Mouse (Mus musculus): ENCODE results near the gene Xlr3a.
A peak's percentile ranks its signal among the peaks of the same experiment; 100 is the strongest.
"Not testable (repeated sequence)": the region's sequence is repeated elsewhere in the genome, so short reads cannot be mapped to it uniquely, and the experiment has no call there.

Gene Xlr3a

GRCm38 (mm10) chrX:73096941-73097508 lies at the start of gene Xlr3a:
Gene Xlr3a (minus strand): TSS chrX:73097095.
- not testable (repeated sequence) for DNase-seq (ENCODE audit: low spot score)

GRCm38 (mm10) chrX:73143218-73143618 lies 46.3 kb upstream of the Xlr3a start:
- not testable (repeated sequence) for DNase-seq (ENCODE audit: low spot score)

- DNase-seq (ENCODE audit: low spot score): not testable (repeated sequence)
Observed at GRCm38 (mm10) chrX:73122859-73123829, 26.2 kb upstream of the Xlr3a start.

GRCm38 (mm10) chrX:73116747-73117146 lies 19.9 kb upstream of the Xlr3a start, which contains the start of gene Gm14685:
Gene Gm14685 (plus strand): TSS chrX:73117047.
- DNase-seq (ENCODE audit: low spot score): not testable (repeated sequence)

GRCm38 (mm10) chrX:73082267-73083055 lies 14.4 kb downstream of the Xlr3a start, which contains the start of gene Xlr4a:
Gene Xlr4a (minus strand): TSS chrX:73082478.
- not testable (repeated sequence) for DNase-seq (ENCODE audit: low spot score)

- not testable (repeated sequence) for DNase-seq (ENCODE audit: low spot score)
Observed at GRCm38 (mm10) chrX:73066765-73067312, 30.1 kb downstream of the Xlr3a start.

- DNase-seq (ENCODE audit: low spot score): no peak
Observed at GRCm38 (mm10) chrX:73064415-73064793, 32.5 kb downstream of the Xlr3a start, which contains the start of gene Pnma3. Gene Pnma3 (plus strand): TSS chrX:73064787.

- DNase-seq (ENCODE audit: low spot score): no peak
Observed at GRCm38 (mm10) chrX:73063512-73064414, 33.1 kb downstream of the Xlr3a start.

- DNase-seq (ENCODE audit: low spot score): no peak
Observed at GRCm38 (mm10) chrX:73062323-73062722, 34.6 kb downstream of the Xlr3a start.

- no peak for DNase-seq (ENCODE audit: low spot score)
Observed at GRCm38 (mm10) chrX:73061528-73061927, 35.4 kb downstream of the Xlr3a start.

- DNase-seq (ENCODE audit: low spot score): peak; percentile 71
Observed at GRCm38 (mm10) chrX:73053860-73054563, 42.9 kb downstream of the Xlr3a start.

- no peak for DNase-seq (ENCODE audit: low spot score)
Observed at GRCm38 (mm10) chrX:73039666-73040065, 57.2 kb downstream of the Xlr3a start.

GRCm38 (mm10) chrX:73038831-73039230 lies 58.1 kb downstream of the Xlr3a start:
- no peak for DNase-seq (ENCODE audit: low spot score)

GRCm38 (mm10) chrX:73037003-73037402 lies 59.9 kb downstream of the Xlr3a start, which contains the start of gene Pnma5:
Gene Pnma5 (minus strand): TSS chrX:73037103.
- DNase-seq (ENCODE audit: low spot score): no peak
